Mouse (Mus musculus): ENCODE data around the gene Thsd4.

GRCm38 (mm10) chr9:60410872-60411635 lies 110.8 kb downstream of the Thsd4 start:
- TF ChIP-seq ZNF384 (IDR thresholded peaks at IDR 0.05; ENCODE audit: low read depth, low read length) = no peak
- no peak for TF ChIP-seq ZC3H11A (IDR thresholded peaks at IDR 0.05; ENCODE audit: borderline replicate concordance, low read depth, low read length)
- TF ChIP-seq CHD2 (IDR thresholded peaks at IDR 0.05; ENCODE audit: low read depth, low read length) = no peak
- TF ChIP-seq HCFC1 (IDR thresholded peaks at IDR 0.05; ENCODE audit: borderline replicate concordance, insufficient read depth, low read length) = no peak
- no peak for TF ChIP-seq MAFK (IDR thresholded peaks at IDR 0.05; ENCODE audit: insufficient read depth, low read depth, low read length)
